In genomic region chr11:53528397-53529252, GRCm38 (mm10) we compare ENCODE assay signal across 14 mouse cellular contexts. TPM values are rescaled to one million over a fixed set of nuclear protein-coding genes. Genes with fewer than 3 reads are reported as not detected.
DNase-seq lines count a peak whose midpoint lies in the region; ATAC-seq and TF ChIP-seq lines count a peak whose summit lies in the region.
"Had no signal": no experiment of that assay in that cellular context is flagged by ENCODE, and none has a peak within 500 bp of the region (broad histone marks: within the 10 kb centered on the region; RNA-seq: fewer than 3 reads in every experiment).

No protein-coding gene starts in this region.

- no peak overlapping the region for H3K4me2 ChIP-seq in limb, embryonic 14.5 days (replicated peaks; ENCODE audit: low read depth, low read length, severe bottlenecking)

- peak; percentile 39 for ATAC-seq in frontal cortex, adult (ENCODE audit: low TSS enrichment)
- ATAC-seq in limb, embryonic 14.5 days (ENCODE audit: low FRiP score, low read depth): no peak
- ATAC-seq: CD4-positive, CD25-positive, alpha-beta regulatory T cell, adult 4 months had no signal

- H3K9ac ChIP-seq in limb, embryonic 14.5 days (ENCODE audit: low read depth, low read length, severe bottlenecking): 0 out of 2 replicates have a peak overlapping the region, but pooled peaks have one; percentile 7

- WGBS in limb, embryonic 14.5 days: 55% methylated on average over 9 of the region's 9 CpGs
- 46% methylated on average over 9 of the region's 9 CpGs for WGBS in limb, embryonic 10.5 days

- no peak for DNase-seq in frontal cortex, adult 2 months (ENCODE audit: extremely low spot score in 1 of 2, low spot score in 1 of 2)
- DNase-seq in limb, embryonic 14.5 days (ENCODE audit: low spot score): no peak
- DNase-seq in limb, embryonic 10.5 days (ENCODE audit: low spot score): no peak
- no peak for DNase-seq in spleen, adult 12 weeks (ENCODE audit: low spot score)
- DNase-seq in layer of hippocampus, adult 9-10 months (ENCODE audit: low spot score): no peak
- DNase-seq: adrenal gland, postnatal 25 days; thymus, postnatal 36 days had no signal

- no peak overlapping the region for H3K4me3 ChIP-seq in limb, embryonic 14.5 days (replicated peaks; ENCODE audit: low read length)
- no peak overlapping the region for H3K4me3 ChIP-seq in limb, embryonic 10.5 days
- no peak overlapping the region for H3K4me3 ChIP-seq in brown adipose tissue, adult 24 weeks (ENCODE audit: insufficient read depth, low read depth, low read length)
- peak overlapping the region; percentile 66 for H3K4me3 ChIP-seq in megakaryocyte, embryonic 14.5 days (replicated peaks)
- H3K4me3 ChIP-seq: erythroblast, embryonic 14.5 days had no signal

- TF ChIP-seq POLR2A in limb, embryonic 14.5 days (IDR thresholded peaks at IDR 0.05; ENCODE audit: borderline replicate concordance, extremely low read depth, insufficient read depth, insufficient read length): no peak

- H3K4me1 ChIP-seq in limb, embryonic 14.5 days (ENCODE audit: control insufficient read depth, insufficient read depth, low read length): peaks cover 35% of the 10 kb centered on the region
- peaks cover 49% of the 10 kb centered on the region for H3K4me1 ChIP-seq in limb, embryonic 10.5 days
- peaks cover 40% of the 10 kb centered on the region for H3K4me1 ChIP-seq in brown adipose tissue, adult 24 weeks (ENCODE audit: control insufficient read depth, insufficient read depth, insufficient read length, low read length)
- H3K4me1 ChIP-seq in megakaryocyte, embryonic 14.5 days: peaks cover 86% of the 10 kb centered on the region

- H3K9me3 ChIP-seq in limb, embryonic 14.5 days (ENCODE audit: control insufficient read depth, low read length): no peaks in the 10 kb centered on the region
- no peaks in the 10 kb centered on the region for H3K9me3 ChIP-seq in limb, embryonic 10.5 days (replicated peaks)
- H3K9me3 ChIP-seq in megakaryocyte, embryonic 14.5 days: no peaks in the 10 kb centered on the region

- H3K27ac ChIP-seq in limb, embryonic 14.5 days (replicated peaks; ENCODE audit: low read depth, low read length): no peak overlapping the region
- H3K27ac ChIP-seq in limb, embryonic 10.5 days: no peak overlapping the region
- H3K27ac ChIP-seq in brown adipose tissue, adult 24 weeks (replicated peaks; ENCODE audit: low read depth, low read length): peak overlapping the region; percentile 29; the same call in 1 of the 2 replicates

- no peaks in the 10 kb centered on the region for H3K27me3 ChIP-seq in limb, embryonic 14.5 days (ENCODE audit: control insufficient read depth, insufficient read depth, low read length)
- H3K27me3 ChIP-seq in limb, embryonic 10.5 days (ENCODE audit: low read depth, poor library complexity, severe bottlenecking): no peaks in the 10 kb centered on the region
- no peaks in the 10 kb centered on the region for H3K27me3 ChIP-seq in megakaryocyte, embryonic 14.5 days (replicated peaks)

- peaks cover 11% of the 10 kb centered on the region for H3K36me3 ChIP-seq in limb, embryonic 14.5 days (ENCODE audit: control insufficient read depth, insufficient read depth, low read length)
- H3K36me3 ChIP-seq in limb, embryonic 10.5 days: peaks cover 16% of the 10 kb centered on the region
- peaks cover 77% of the 10 kb centered on the region for H3K36me3 ChIP-seq in megakaryocyte, embryonic 14.5 days (replicated peaks; ENCODE audit: low read length)

RNA-seq across cellular contexts. Expression of gene Sept8, which starts 9.6 kb away (rescaled TPM):
- 271 and 280 TPM in 2 replicates for polyA plus RNA-seq in frontal cortex, adult 2 months (2012; rRNA removed)
- polyA plus RNA-seq in limb, embryonic 14.5 days (2012; rRNA removed): 104 and 110 TPM in 2 replicates
- polyA plus RNA-seq in limb, embryonic 14.5 days (2014; fragmentation: Nextera tagmentation; extraction: Ambion mirVana): 50.4 and 51.6 TPM in 2 replicates
- 18.6 and 22.8 TPM in 2 replicates for polyA plus RNA-seq in limb, embryonic 10.5 days (2016; fragmentation: Nextera tagmentation; extraction: Ambion mirVana)
- polyA plus RNA-seq in brown adipose tissue, adult 24 weeks (2012; ENCODE audit: insufficient read depth, insufficient read length, missing spikeins): 9.9 and 13.3 TPM in 2 replicates
- 13.7 and 26.6 TPM in 2 replicates for polyA plus RNA-seq in megakaryocyte, embryonic 14.5 days (2012; ENCODE audit: insufficient read depth, low replicate concordance)

RNA-seq across cellular contexts. Expression of gene Kif3a, which starts 38.6 kb away (rescaled TPM):
- 97.5 and 104 TPM in 2 replicates for polyA plus RNA-seq in frontal cortex, adult 2 months (2012; rRNA removed)
- 37.1 and 38.3 TPM in 2 replicates for polyA plus RNA-seq in limb, embryonic 14.5 days (2012; rRNA removed)
- 63.7 and 78.4 TPM in 2 replicates for polyA plus RNA-seq in limb, embryonic 14.5 days (2014; fragmentation: Nextera tagmentation; extraction: Ambion mirVana)
- polyA plus RNA-seq in limb, embryonic 10.5 days (2016; fragmentation: Nextera tagmentation; extraction: Ambion mirVana): 52.0 and 69.4 TPM in 2 replicates
- polyA plus RNA-seq in brown adipose tissue, adult 24 weeks (2012; ENCODE audit: insufficient read depth, insufficient read length, missing spikeins): 11.8 and 12.2 TPM in 2 replicates
- polyA plus RNA-seq in megakaryocyte, embryonic 14.5 days (2012; ENCODE audit: insufficient read depth, low replicate concordance): 1.6 and 5.8 TPM in 2 replicates

RNA-seq across cellular contexts. Expression of gene Sowaha, which starts 48.6 kb away (rescaled TPM):
- polyA plus RNA-seq in frontal cortex, adult 2 months (2012; rRNA removed): 42.7 and 43.3 TPM in 2 replicates
- polyA plus RNA-seq in limb, embryonic 14.5 days (2012; rRNA removed): 0.16 and 0.19 TPM in 2 replicates
- 0.22 and 0.30 TPM in 2 replicates for polyA plus RNA-seq in limb, embryonic 14.5 days (2014; fragmentation: Nextera tagmentation; extraction: Ambion mirVana)
- 0.13 and 0.51 TPM in 2 replicates for polyA plus RNA-seq in limb, embryonic 10.5 days (2016; fragmentation: Nextera tagmentation; extraction: Ambion mirVana)
- polyA plus RNA-seq in brown adipose tissue, adult 24 weeks (2012; ENCODE audit: insufficient read depth, insufficient read length, missing spikeins): not detected in 2 replicates
- not detected in 2 replicates for polyA plus RNA-seq in megakaryocyte, embryonic 14.5 days (2012; ENCODE audit: insufficient read depth, low replicate concordance)
- polyA plus RNA-seq: CD4-positive, CD25-positive, alpha-beta regulatory T cell, adult 4 months had no signal

RNA-seq across cellular contexts. Expression of gene Gm9945, which starts 48.7 kb away (rescaled TPM):
- polyA plus RNA-seq in frontal cortex, adult 2 months (2012; rRNA removed): 0.42 and 0.46 TPM in 2 replicates
- polyA plus RNA-seq in limb, embryonic 14.5 days (2012; rRNA removed): not detected in 2 replicates
- polyA plus RNA-seq in limb, embryonic 14.5 days (2014; fragmentation: Nextera tagmentation; extraction: Ambion mirVana): not detected in 2 replicates
- not detected in 2 replicates for polyA plus RNA-seq in limb, embryonic 10.5 days (2016; fragmentation: Nextera tagmentation; extraction: Ambion mirVana)
- polyA plus RNA-seq in brown adipose tissue, adult 24 weeks (2012; ENCODE audit: insufficient read depth, insufficient read length, missing spikeins): not detected in 2 replicates
- polyA plus RNA-seq in megakaryocyte, embryonic 14.5 days (2012; ENCODE audit: insufficient read depth, low replicate concordance): not detected in 2 replicates
- polyA plus RNA-seq: CD4-positive, CD25-positive, alpha-beta regulatory T cell, adult 4 months; erythroblast, embryonic 14.5 days; lung, adult 2 months; spleen, adult 2 months had no signal

RNA-seq across cellular contexts. Expression of gene Gm9837, which starts 58.3 kb away (rescaled TPM):
- not detected in 2 replicates for polyA plus RNA-seq in frontal cortex, adult 2 months (2012; rRNA removed)
- polyA plus RNA-seq in limb, embryonic 14.5 days (2012; rRNA removed): not detected in 2 replicates
- polyA plus RNA-seq in limb, embryonic 14.5 days (2014; fragmentation: Nextera tagmentation; extraction: Ambion mirVana): not detected in 2 replicates
- polyA plus RNA-seq in limb, embryonic 10.5 days (2016; fragmentation: Nextera tagmentation; extraction: Ambion mirVana): not detected in 2 replicates
- polyA plus RNA-seq in brown adipose tissue, adult 24 weeks (2012; ENCODE audit: insufficient read depth, insufficient read length, missing spikeins): not detected in 2 replicates
- polyA plus RNA-seq in megakaryocyte, embryonic 14.5 days (2012; ENCODE audit: insufficient read depth, low replicate concordance): not detected in 2 replicates
- polyA plus RNA-seq: CD4-positive, CD25-positive, alpha-beta regulatory T cell, adult 4 months; erythroblast, embryonic 14.5 days; lung, adult 2 months; spleen, adult 2 months had no signal

Comparison
In these comparisons a context has a peak if more than half of its experiments do, and no peak if none do; other contexts are left out.
1. RNA of gene Sowaha, which starts 48.6 kb away (polyA plus RNA-seq): 42.7 to 43.3 TPM in frontal cortex, adult 2 months; 0.16 to 0.30 TPM in limb, embryonic 14.5 days, 0.13 to 0.51 TPM in limb, embryonic 10.5 days, not detected in megakaryocyte, embryonic 14.5 days and not detected in brown adipose tissue, adult 24 weeks; every median in the first group is over 10 times any median in the second.